Mouse (Mus musculus): ENCODE results near the gene Olfr60. TPM values are rescaled to one million over a fixed set of nuclear protein-coding genes. Genes with fewer than 3 reads are reported as not detected.

Olfr60 gene
- polyA plus RNA-seq (2017; shearing (Covaris generic)): not detected

GRCm38 (mm10) chr7:140361571-140361970 lies at the start of gene Olfr60:
Olfr60 (minus strand) TSS chr7:140361671.

GRCm38 (mm10) chr7:140402818-140403217 lies 41.3 kb upstream of the Olfr60 start, which contains the start of gene Olfr531:
Olfr531 (minus strand) TSS chr7:140402918.

GRCm38 (mm10) chr7:140376231-140376630 lies 14.8 kb upstream of the Olfr60 start, which contains the start of gene Olfr530:
Olfr530 (minus strand) TSS chr7:140376331.

GRCm38 (mm10) chr7:140333717-140334116 lies 27.8 kb downstream of the Olfr60 start, which contains the start of gene Olfr527:
Olfr527 (plus strand) TSS chr7:140334017.

GRCm38 (mm10) chr7:140320558-140320957 lies 40.9 kb downstream of the Olfr60 start, which contains the start of gene Olfr525:
Olfr525 (plus strand) TSS chr7:140320858.

Other genes starting within 250 kb of the Olfr60 start
- 1.3 TPM for gene Paox, start 245.9 kb downstream of the Olfr60 start, polyA plus RNA-seq (2017; shearing (Covaris generic))
- gene Echs1, start 245.2 kb downstream of the Olfr60 start, polyA plus RNA-seq (2017; shearing (Covaris generic)): 28.5 TPM
- gene Mtg1, start 224.1 kb downstream of the Olfr60 start, polyA plus RNA-seq (2017; shearing (Covaris generic)): 23.1 TPM
- not detected for gene Sprn, start 206.8 kb downstream of the Olfr60 start, polyA plus RNA-seq (2017; shearing (Covaris generic))
- 0.13 TPM for gene Olfr522, start 196.9 kb downstream of the Olfr60 start, polyA plus RNA-seq (2017; shearing (Covaris generic))
- not detected for gene Olfr523, start 188.5 kb downstream of the Olfr60 start, polyA plus RNA-seq (2017; shearing (Covaris generic))
- gene Olfr524, start 155.7 kb downstream of the Olfr60 start, polyA plus RNA-seq (2017; shearing (Covaris generic)): 1.0 TPM
- gene Cd163l1, start 143.4 kb downstream of the Olfr60 start, polyA plus RNA-seq (2017; shearing (Covaris generic)): 2.2 TPM
- 18.7 TPM for gene 5830411N06Rik, start 114.4 kb downstream of the Olfr60 start, polyA plus RNA-seq (2017; shearing (Covaris generic))
- gene Olfr525, start 40.8 kb downstream of the Olfr60 start, polyA plus RNA-seq (2017; shearing (Covaris generic)): 0.32 TPM
- gene Olfr527, start 27.7 kb downstream of the Olfr60 start, polyA plus RNA-seq (2017; shearing (Covaris generic)): not detected
- gene Olfr530, start 14.7 kb upstream of the Olfr60 start, polyA plus RNA-seq (2017; shearing (Covaris generic)): 1.5 TPM
- gene Olfr531, start 41.2 kb upstream of the Olfr60 start, polyA plus RNA-seq (2017; shearing (Covaris generic)): not detected
- gene Olfr532, start 60.0 kb upstream of the Olfr60 start, polyA plus RNA-seq (2017; shearing (Covaris generic)): 0.10 TPM
- not detected for gene Olfr533, start 101.7 kb upstream of the Olfr60 start, polyA plus RNA-seq (2017; shearing (Covaris generic))
- gene Olfr535, start 122.5 kb upstream of the Olfr60 start, polyA plus RNA-seq (2017; shearing (Covaris generic)): not detected
- gene Olfr536, start 145.7 kb upstream of the Olfr60 start, polyA plus RNA-seq (2017; shearing (Covaris generic)): not detected
- gene Olfr538, start 206.2 kb upstream of the Olfr60 start, polyA plus RNA-seq (2017; shearing (Covaris generic)): not detected
- gene Olfr46, start 239.6 kb upstream of the Olfr60 start, polyA plus RNA-seq (2017; shearing (Covaris generic)): 0.05 TPM

Measured in effector memory CD4-positive, alpha-beta T cell, adult 7 months (primary cell).